Comparison of ENCODE assay signal across 17 mouse cellular contexts in the genomic region with DNA sequence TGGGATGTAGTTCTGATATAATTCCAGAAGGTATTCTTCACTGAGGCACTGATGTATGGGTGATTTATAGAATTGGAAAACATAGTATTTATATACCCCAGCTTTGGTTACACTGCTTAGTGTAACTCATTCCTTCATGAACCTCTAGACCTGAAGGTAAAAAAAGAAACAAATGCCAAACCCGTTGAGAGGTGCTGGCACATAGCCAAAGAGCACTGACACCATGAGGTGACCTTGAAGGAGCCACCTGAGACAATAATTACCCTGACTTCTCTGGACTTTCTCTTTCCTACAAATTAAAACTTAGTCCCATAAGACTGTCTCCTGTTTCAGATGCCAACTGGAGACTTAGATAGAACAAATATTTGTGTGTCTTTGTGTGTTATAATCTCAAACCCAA.
"Had no signal": no experiment of that assay in that cellular context is flagged by ENCODE, and none has a peak within 500 bp of the region (broad histone marks: within the 10 kb centered on the region; RNA-seq: fewer than 3 reads in every experiment).

No protein-coding gene starts in this region.

- H3K36me3 ChIP-seq: liver, embryonic 13.5 days; lung, embryonic 15.5 days; midbrain, embryonic 10.5 days; midbrain, embryonic 13.5 days; neural tube, embryonic 13.5 days; stomach, embryonic 15.5 days had no signal

- H3K27me3 ChIP-seq: liver, embryonic 13.5 days; lung, embryonic 15.5 days; megakaryocyte, embryonic 14.5 days; midbrain, embryonic 13.5 days; neural tube, embryonic 13.5 days; stomach, embryonic 15.5 days had no signal

- H3K4me3 ChIP-seq: left cerebral cortex, adult 2 months; liver, embryonic 13.5 days; lung, embryonic 15.5 days; megakaryocyte, embryonic 14.5 days; midbrain, embryonic 10.5 days; midbrain, embryonic 13.5 days; myocyte; neural tube, embryonic 13.5 days; stomach, embryonic 15.5 days had no signal

- DNase-seq: layer of hippocampus, postnatal 36 days; liver, embryonic 13.5 days; lung, postnatal 10 days; lung, postnatal 36 days; retina, postnatal 1 day; right cerebral cortex, postnatal 25 days; spleen, adult 18-20 months; thymus, postnatal 25 days had no signal

- H3K27ac ChIP-seq: kidney, postnatal 0 days; left cerebral cortex, adult 2 months; liver, embryonic 13.5 days; lung, embryonic 15.5 days; midbrain, embryonic 10.5 days; midbrain, embryonic 13.5 days; neural tube, embryonic 13.5 days; stomach, embryonic 15.5 days had no signal
